Mouse (Mus musculus) testis, adult 2 months (tissue): ENCODE data around the gene Mark2. TPM values are rescaled to one million over a fixed set of nuclear protein-coding genes. Genes with fewer than 3 reads are reported as not detected.

Source experiments
- H3K27ac ChIP-seq: fragments of 200-500 bp; 2 replicates; pipeline ENCODE4 v1.5.1; 2012; ENCODE audit warnings: low read depth, low read length; ENCODE audit not compliant: control insufficient read depth, insufficient read depth
- H3K27me3 ChIP-seq: fragments of 200-500 bp; 2 replicates; pipeline ENCODE4 v1.6.1; 2012; ENCODE audit warnings: mild to moderate bottlenecking, low read length, moderate library complexity; ENCODE audit not compliant: control insufficient read depth, insufficient read depth
- H3K36me3 ChIP-seq: fragments of 200-500 bp; 2 replicates; pipeline ENCODE4 v1.6.1; 2012; ENCODE audit warnings: mild to moderate bottlenecking, low read length; ENCODE audit not compliant: control insufficient read depth, insufficient read depth
- H3K4me1 ChIP-seq: fragments of 200-500 bp; 2 replicates; pipeline ENCODE4 v1.6.1; 2012; ENCODE audit warnings: low read length; ENCODE audit not compliant: control insufficient read depth, insufficient read depth
- H3K4me3 ChIP-seq: fragments of 200-500 bp; 2 replicates; pipeline ENCODE4 v1.5.1; 2012; ENCODE audit warnings: low read depth, mild to moderate bottlenecking, low read length, moderate library complexity, mixed read lengths; ENCODE audit not compliant: control insufficient read depth
- CTCF ChIP-seq: fragments of 200-500 bp; IDR thresholded peaks from 2 replicates; pipeline ENCODE4 v1.5.1; 2012; ENCODE audit warnings: low read depth, mild to moderate bottlenecking, inconsistent platforms, low read length, moderate library complexity; ENCODE audit not compliant: control insufficient read depth, insufficient read depth, insufficient replicate concordance
- POLR2A ChIP-seq: fragments of 200-500 bp; IDR thresholded peaks from 2 replicates; pipeline ENCODE4 v1.6.1; 2012; ENCODE audit warnings: low read depth, mild to moderate bottlenecking, inconsistent platforms, low read length, moderate library complexity; ENCODE audit not compliant: control insufficient read depth
- polyA plus RNA-seq: library from polyadenylated mRNA; depleted of rRNA; stranded (reverse); fragments of >200 nt; gene quantifications from 2 replicates; pipeline ENCODE4 v1.2.3, GENCODE M21; 2012

The Mark2 gene
- polyA plus RNA-seq, 1 experiment, result 108 TPM

DNA sequence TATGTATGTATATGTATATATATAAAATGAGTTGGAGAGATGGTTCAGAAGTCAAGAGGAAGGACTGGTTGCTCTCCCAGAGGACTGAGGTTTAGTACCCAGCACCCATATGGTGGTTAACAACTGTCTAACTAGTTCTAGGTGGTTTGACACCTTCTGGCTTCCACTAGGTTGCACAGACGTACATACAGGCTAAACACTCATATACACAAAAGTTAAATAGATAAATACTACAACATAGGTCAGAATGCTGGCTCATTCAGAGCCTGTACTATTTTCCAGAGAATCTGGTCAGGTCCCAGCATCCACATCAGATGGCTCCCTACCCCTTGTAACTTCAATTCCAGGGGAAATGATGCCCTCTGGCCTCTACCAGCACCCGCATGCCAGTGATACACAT lies 986 bp upstream of the Mark2 start:
- no peak overlapping the region for H3K27ac ChIP-seq
- H3K36me3 ChIP-seq, result no peaks in the 10 kb centered on the region; the same call in 1 of the 2 replicates
- H3K27me3 ChIP-seq, result no peaks in the 10 kb centered on the region
- TF ChIP-seq CTCF, result no peak
- no peak for TF ChIP-seq POLR2A
- H3K4me1 ChIP-seq, result peaks cover 9% of the 10 kb centered on the region
- peak overlapping the region; percentile 41; the same call in 1 of the 2 replicates for H3K4me3 ChIP-seq

DNA sequence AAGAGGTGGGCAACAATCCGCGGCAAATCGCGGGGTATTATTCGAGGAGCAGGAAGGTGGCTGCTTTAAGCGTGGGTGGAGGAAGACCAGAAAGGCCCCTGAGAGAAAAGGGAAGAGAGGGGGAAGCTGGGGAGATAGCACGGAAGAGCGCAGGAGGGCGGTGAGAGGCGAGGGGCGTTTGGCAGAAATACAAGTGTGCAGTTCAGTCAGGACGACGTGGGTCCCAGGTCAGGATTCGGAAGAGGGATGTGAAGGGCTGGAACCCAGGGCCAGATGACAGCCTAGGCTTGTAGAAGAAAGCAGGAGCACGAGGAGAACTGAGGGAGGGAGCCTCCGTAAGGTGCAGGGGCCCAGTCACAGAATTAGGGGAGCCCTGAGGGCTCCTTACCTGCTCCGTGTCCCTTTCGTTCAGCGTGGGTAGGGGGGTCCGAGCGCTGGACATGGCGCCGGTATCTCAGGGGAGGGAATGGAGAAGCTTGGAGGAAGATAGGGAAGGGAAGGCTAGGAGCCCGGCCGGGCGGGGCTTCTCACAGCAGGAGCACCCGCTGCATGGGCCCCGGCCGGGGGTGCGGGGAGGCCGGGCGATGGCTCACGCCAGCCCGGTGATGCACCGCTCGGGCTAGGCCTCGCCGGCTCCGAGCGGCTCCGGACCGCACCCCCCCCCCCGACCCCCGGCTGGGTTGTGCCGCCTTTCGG lies 732 bp downstream of the Mark2 start:
- peaks cover 12% of the 10 kb centered on the region for H3K4me1 ChIP-seq
- H3K4me3 ChIP-seq, result peak overlapping the region; percentile 84
- no peak for TF ChIP-seq CTCF
- no peak for TF ChIP-seq POLR2A
- peak overlapping the region; percentile 91 for H3K27ac ChIP-seq
- H3K27me3 ChIP-seq, result no peaks in the 10 kb centered on the region
- no peaks in the 10 kb centered on the region; the same call in 1 of the 2 replicates for H3K36me3 ChIP-seq

DNA sequence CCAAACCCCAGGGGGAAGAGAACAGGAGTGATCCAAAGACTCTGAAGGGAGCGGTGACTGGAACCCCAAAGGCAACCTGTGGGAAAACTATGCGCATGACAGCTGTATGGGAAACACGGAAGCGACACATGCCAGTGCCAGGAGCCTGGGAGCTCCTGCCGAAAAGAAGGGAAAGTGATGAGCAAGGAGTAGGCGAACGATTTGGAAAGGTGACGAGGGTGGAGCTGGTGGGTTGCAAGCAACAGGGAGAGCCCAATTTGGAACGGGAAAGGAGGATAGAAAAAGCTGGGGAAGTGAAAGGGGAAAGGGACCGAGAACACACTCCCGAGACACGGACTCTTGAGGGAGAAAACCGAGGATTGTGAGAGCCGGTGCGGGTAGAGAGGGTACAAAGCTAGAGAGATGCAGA lies 1.3 kb downstream of the Mark2 start:
- no peaks in the 10 kb centered on the region; the same call in 1 of the 2 replicates for H3K36me3 ChIP-seq
- no peaks in the 10 kb centered on the region for H3K27me3 ChIP-seq
- H3K4me3 ChIP-seq, result peak overlapping the region; percentile 84
- peak overlapping the region; percentile 91 for H3K27ac ChIP-seq
- TF ChIP-seq POLR2A, result no peak
- TF ChIP-seq CTCF, result no peak
- H3K4me1 ChIP-seq, result peaks cover 12% of the 10 kb centered on the region

DNA sequence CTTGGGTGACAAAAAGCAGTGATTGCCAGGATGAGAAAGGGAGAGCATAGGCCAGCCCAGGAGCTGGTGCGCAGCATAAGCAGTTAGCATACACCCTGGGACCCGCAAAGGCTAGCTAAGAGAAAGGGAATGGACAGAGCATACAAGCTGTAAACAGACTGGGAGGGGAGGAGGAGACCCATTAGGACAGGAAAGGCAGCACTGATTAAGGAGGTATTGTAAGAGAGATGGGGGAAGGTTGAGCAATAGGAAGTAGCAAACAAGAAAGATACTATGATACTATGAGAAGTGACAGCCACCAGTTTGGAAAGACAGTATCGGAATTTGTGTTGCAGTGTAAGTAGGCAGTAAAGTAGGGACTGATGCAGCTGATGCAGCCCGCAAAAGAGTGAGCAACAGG lies 1.8 kb downstream of the Mark2 start:
- Histone ChIP-seq H3K27ac (no peak overlapping the region), H3K4me3 (peak overlapping the region; percentile 84; the same call in 1 of the 2 replicates), H3K27me3 (no peaks in the 10 kb centered on the region), H3K4me1 (peaks cover 12% of the 10 kb centered on the region), H3K36me3 (no peaks in the 10 kb centered on the region; the same call in 1 of the 2 replicates)
- TF ChIP-seq POLR2A, result no peak
- TF ChIP-seq CTCF, result no peak

DNA sequence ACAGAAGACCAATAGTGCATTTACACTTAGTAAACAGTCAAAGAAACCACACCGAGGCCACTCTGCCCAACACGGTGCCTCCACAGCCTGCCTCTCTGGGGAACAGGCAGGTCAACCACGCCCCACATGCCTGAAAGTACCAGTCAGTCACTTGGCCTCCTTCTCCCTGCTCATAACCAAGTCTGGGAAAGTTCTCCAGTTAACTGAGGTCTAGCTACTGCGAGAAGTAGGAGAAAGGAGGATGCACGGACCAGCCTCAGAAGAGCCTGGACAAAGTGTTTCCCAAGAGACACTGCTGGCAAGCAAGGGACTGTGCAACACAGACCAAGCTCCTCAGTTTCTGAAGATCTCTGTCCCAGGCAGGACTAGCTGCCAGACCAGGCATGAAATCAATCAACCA lies 2.6 kb downstream of the Mark2 start:
- Histone ChIP-seq H3K4me1 (peaks cover 12% of the 10 kb centered on the region), H3K36me3 (no peaks in the 10 kb centered on the region; the same call in 1 of the 2 replicates), H3K27me3 (no peaks in the 10 kb centered on the region), H3K27ac (no peak overlapping the region), H3K4me3 (no peak overlapping the region)
- TF ChIP-seq CTCF, result no peak

DNA sequence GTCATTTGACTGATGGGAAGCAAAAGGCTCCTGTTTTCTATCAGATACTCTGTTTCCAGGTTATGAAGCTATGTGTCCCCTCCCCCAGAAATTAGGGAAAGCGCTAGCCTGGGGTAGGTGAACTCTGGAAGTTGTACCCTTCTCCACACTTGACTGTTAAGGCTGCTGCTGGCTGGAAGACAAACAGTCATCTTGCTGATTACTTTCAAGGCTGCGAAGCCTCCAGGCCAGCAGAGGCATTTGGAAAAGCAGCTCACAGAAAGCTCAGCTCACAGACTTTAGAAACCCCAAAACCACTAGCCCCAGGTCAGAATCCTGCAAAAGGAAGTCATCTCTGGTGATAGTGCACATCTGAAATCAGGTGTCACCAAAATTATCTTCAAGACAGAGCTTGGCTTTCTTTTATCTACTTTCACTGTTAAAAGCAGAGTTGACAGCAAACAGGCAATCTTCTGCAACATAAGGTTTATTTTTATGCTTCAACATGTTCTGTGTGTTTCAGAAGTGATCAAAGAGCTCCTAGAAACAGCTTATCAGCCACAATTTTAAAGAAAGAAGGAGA lies 3.8 kb downstream of the Mark2 start:
- Histone ChIP-seq H3K27ac (no peak overlapping the region), H3K36me3 (no peaks in the 10 kb centered on the region; the same call in 1 of the 2 replicates), H3K27me3 (no peaks in the 10 kb centered on the region), H3K4me1 (peaks cover 12% of the 10 kb centered on the region), H3K4me3 (no peak overlapping the region)
- TF ChIP-seq CTCF (no peak), POLR2A (no peak)

DNA sequence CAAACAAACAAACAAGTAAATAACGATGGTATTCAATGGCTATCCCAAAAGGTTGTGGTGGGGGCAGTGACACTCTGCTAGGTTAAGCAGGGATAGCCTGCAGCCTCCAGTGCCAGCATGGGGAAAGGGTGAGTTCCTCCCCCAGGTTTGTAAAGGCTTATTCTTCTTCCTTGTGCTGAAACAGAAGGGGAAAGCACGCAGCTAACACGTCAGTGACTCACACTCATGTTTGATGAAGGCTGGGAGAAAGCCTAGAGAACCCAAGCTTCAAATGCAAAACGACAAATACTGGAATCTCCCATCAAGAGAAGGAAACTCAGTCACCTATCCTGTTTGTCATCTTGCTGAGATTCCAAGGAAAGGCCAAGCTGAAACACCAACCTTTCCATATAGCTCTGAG lies 6.0 kb downstream of the Mark2 start:
- Histone ChIP-seq H3K27ac (no peak overlapping the region), H3K4me3 (no peak overlapping the region), H3K4me1 (peaks cover 12% of the 10 kb centered on the region), H3K27me3 (no peaks in the 10 kb centered on the region), H3K36me3 (no peaks in the 10 kb centered on the region; the same call in 1 of the 2 replicates)
- TF ChIP-seq CTCF (no peak), POLR2A (no peak)
